Mouse (Mus musculus) liver, embryonic 16.5 days (tissue): ENCODE data around the gene Enpp1. TPM values are rescaled to one million over a fixed set of nuclear protein-coding genes. Genes with fewer than 3 reads are reported as not detected.
A peak's percentile ranks its signal among the peaks of the same experiment; 100 is the strongest.

Experiments
- ATAC-seq: fragments of 200-750 bp; cut with Nextera tagmentation; 2 replicates; pipeline ENCODE4 v1.8.0; 2017; ENCODE audit warnings: low read depth, mild to moderate bottlenecking, moderate number of reproducible peaks, moderate library complexity
- H3K27ac ChIP-seq: fragments of 300-500 bp; sonication (generic); 2 replicates; pipeline ENCODE4 v1.5.1; 2014; ENCODE audit warnings: mild to moderate bottlenecking, low read length
- H3K27me3 ChIP-seq: fragments of 300-500 bp; sonication (generic); 2 replicates; pipeline ENCODE4 v1.6.1; 2014; ENCODE audit warnings: low read depth, low read length, mixed read lengths; ENCODE audit not compliant: control insufficient read depth, insufficient read depth
- H3K36me3 ChIP-seq: fragments of 300-500 bp; sonication (generic); 2 replicates; pipeline ENCODE4 v1.6.1; 2014; ENCODE audit warnings: mild to moderate bottlenecking; ENCODE audit not compliant: control insufficient read depth, insufficient read depth
- H3K4me1 ChIP-seq: fragments of 300-500 bp; sonication (generic); 2 replicates; pipeline ENCODE4 v1.6.1; 2014; ENCODE audit warnings: low read depth, low read length, mixed read lengths; ENCODE audit not compliant: control insufficient read depth
- H3K4me2 ChIP-seq: fragments of 300-500 bp; sonication (generic); 2 replicates; pipeline ENCODE4 v1.6.1; 2014; ENCODE audit warnings: low read depth, low read length, mixed read lengths
- H3K4me3 ChIP-seq: fragments of 300-500 bp; sonication (generic); 2 replicates; pipeline ENCODE4 v1.5.1; 2014; ENCODE audit warnings: low read depth, mild to moderate bottlenecking, low read length
- H3K9ac ChIP-seq: fragments of 300-500 bp; sonication (generic); 2 replicates; pipeline ENCODE4 v1.6.1; 2014; ENCODE audit warnings: low read depth, low read length
- H3K9me3 ChIP-seq: fragments of 300-500 bp; sonication (generic); replicated peaks from 2 replicates; pipeline ENCODE4 v1.6.1; 2016; ENCODE audit warnings: low read length; ENCODE audit not compliant: control insufficient read depth
- WGBS: fragments of 180-500 bp; shearing (Covaris S2); extraction: QIAGEN DNeasy Blood & Tissue Kit; methylation state at CpG from one replicate; pipeline ENCODE4 v1.1.7; 2014; ENCODE audit not compliant: insufficient replicate concordance; 5-methylcytosine and 5-hydroxymethylcytosine counted together
- polyA plus RNA-seq: library from polyadenylated mRNA; unstranded; fragments of >200 nt; fragmentation: Nextera tagmentation; extraction: Ambion mirVana; gene quantifications from 2 replicates; pipeline ENCODE4 v1.2.1, GENCODE M21; 2015

The Enpp1 gene
- 3.0 and 3.4 TPM in 2 replicates for polyA plus RNA-seq

DNA sequence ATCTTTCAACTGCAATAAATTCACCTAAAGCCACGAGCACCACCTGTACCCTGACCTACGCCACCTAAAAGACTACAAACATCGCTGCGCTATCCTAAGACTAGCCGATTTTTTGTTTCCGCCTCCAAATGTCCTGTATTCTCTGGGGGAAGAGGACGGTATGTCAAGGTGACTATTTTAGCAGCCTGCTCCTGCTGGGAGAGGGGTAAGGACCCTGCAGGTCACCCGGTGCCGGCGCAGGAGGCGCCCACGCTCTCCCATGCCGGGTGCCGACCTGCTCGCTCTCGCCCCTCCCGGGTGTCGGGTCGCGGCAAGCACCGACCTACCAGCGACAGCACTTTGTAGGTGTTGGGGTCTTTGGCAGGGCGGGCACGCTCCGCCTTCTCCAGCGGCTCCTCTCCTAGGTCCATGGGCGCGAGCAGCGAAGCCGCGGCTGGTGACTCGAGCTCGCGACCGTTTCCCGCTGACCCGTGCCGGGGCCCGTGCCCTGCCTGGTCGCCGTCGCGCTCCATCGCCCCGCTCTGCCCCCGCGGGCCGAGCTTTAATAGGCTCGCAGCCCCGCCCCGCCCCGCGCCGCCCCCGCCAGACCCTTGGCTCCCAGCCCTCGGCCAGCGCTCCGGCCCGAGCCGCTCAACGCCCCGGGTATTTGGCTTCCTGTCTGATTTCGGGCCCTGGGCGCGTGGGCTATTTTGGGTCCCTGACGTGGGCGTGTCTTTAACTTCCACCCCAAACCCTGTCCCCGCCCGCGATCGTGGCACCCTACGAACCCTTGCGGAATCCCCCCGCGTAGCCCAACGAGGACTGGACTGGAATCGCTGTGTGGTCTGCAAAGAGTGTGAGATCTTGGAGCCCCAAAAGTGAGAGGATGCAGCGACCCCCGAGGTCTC is at the start of gene Enpp1:
Gene Enpp1 (minus strand): TSS at position 680 of the 887 bp plus-strand sequence.
- H3K36me3 ChIP-seq: no peaks in the 10 kb centered on the region
- WGBS: under 1% methylated on average over 68 of the region's 79 CpGs
- H3K27ac ChIP-seq: peak within 1 kb of the TSS; percentile 16; the same call in 1 of the 2 replicates
- H3K9ac ChIP-seq: peak within 1 kb of the TSS; percentile 57
- H3K4me1 ChIP-seq: peaks cover 5% of the 10 kb centered on the region
- H3K27me3 ChIP-seq: no peaks in the 10 kb centered on the region; the same call in 1 of the 2 replicates
- H3K9me3 ChIP-seq: no peaks in the 10 kb centered on the region
- ATAC-seq: peak; percentile 93
- peak within 1 kb of the TSS; percentile 72 for H3K4me2 ChIP-seq
- peak within 1 kb of the TSS; percentile 69 for H3K4me3 ChIP-seq

GRCm38 (mm10) chr10:24758326-24758915 is 46.5 kb upstream of the Enpp1 start:
- Histone ChIP-seq H3K9me3 (no peaks in the 10 kb centered on the region), H3K27ac (no peak overlapping the region), H3K4me3 (no peak overlapping the region), H3K36me3 (no peaks in the 10 kb centered on the region), H3K9ac (no peak overlapping the region), H3K27me3 (no peaks in the 10 kb centered on the region), H3K4me2 (no peak overlapping the region), H3K4me1 (peaks cover 7% of the 10 kb centered on the region)
- 28% methylated on average over 8 of the region's 8 CpGs for WGBS
- ATAC-seq: peak; percentile 80

GRCm38 (mm10) chr10:24754874-24755540 is 43.0 kb upstream of the Enpp1 start:
- Histone ChIP-seq H3K36me3 (no peaks in the 10 kb centered on the region), H3K4me2 (0 out of 2 replicates have a peak overlapping the region, but pooled peaks have one; percentile 45), H3K4me1 (peaks cover 7% of the 10 kb centered on the region), H3K27ac (no peak overlapping the region), H3K27me3 (no peaks in the 10 kb centered on the region), H3K9ac (no peak overlapping the region), H3K4me3 (no peak overlapping the region), H3K9me3 (no peaks in the 10 kb centered on the region)
- 63% methylated on average over 9 of the region's 9 CpGs for WGBS
- ATAC-seq: no peak

DNA sequence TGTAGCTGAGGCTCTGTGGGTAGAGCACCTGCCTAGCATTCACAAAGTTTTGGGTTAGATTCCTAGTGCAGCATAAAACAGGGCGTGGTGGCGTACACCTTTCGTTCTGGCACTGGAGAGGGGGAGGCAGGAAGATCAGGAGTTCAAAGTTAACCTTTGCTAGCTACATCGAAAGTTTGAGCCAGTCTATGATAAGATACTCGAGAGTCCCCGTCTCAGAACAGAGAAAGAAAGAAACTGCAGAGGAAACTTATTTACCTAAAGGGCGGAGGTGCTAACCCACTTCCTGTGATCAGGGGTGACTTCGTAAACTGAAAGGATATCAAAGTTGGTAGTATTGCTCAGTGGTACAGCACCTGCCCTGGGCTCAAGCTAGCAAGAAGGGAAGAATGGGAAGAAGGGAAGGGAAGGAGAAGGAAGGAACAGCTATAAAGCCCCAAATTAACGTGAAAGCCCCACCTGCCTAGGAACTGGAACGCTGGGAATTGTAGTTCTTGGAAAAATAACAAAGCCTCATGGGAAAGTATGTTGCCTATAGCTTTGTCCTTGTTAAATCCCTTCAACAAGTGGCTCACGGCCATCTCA is 42.4 kb upstream of the Enpp1 start:
- Histone ChIP-seq H3K4me2 (peak overlapping the region; percentile 45), H3K4me3 (peak overlapping the region; percentile 43), H3K36me3 (no peaks in the 10 kb centered on the region), H3K27ac (no peak overlapping the region), H3K9me3 (no peaks in the 10 kb centered on the region), H3K9ac (no peak overlapping the region), H3K4me1 (peaks cover 7% of the 10 kb centered on the region), H3K27me3 (no peaks in the 10 kb centered on the region)
- 29% methylated on average over 11 of the region's 11 CpGs for WGBS
- ATAC-seq: no peak

- Histone ChIP-seq H3K27ac (no peak overlapping the region), H3K4me3 (peak overlapping the region; percentile 43), H3K36me3 (no peaks in the 10 kb centered on the region), H3K9ac (no peak overlapping the region), H3K9me3 (no peaks in the 10 kb centered on the region), H3K4me1 (peaks cover 7% of the 10 kb centered on the region), H3K27me3 (no peaks in the 10 kb centered on the region), H3K4me2 (peak overlapping the region; percentile 45)
- 47% methylated on average over 16 of the region's 16 CpGs for WGBS
- no peak for ATAC-seq
These were observed 41.7 kb upstream of the Enpp1 start for GRCm38 (mm10) chr10:24753536-24754250.

GRCm38 (mm10) chr10:24742950-24743487 is 31.1 kb upstream of the Enpp1 start:
- H3K27me3 ChIP-seq: no peaks in the 10 kb centered on the region
- no peak overlapping the region for H3K9ac ChIP-seq
- no peaks in the 10 kb centered on the region for H3K9me3 ChIP-seq
- H3K36me3 ChIP-seq: no peaks in the 10 kb centered on the region
- H3K4me2 ChIP-seq: no peak overlapping the region
- no peaks in the 10 kb centered on the region for H3K4me1 ChIP-seq
- WGBS: 59% methylated on average over 12 of the region's 13 CpGs
- ATAC-seq: no peak
- H3K27ac ChIP-seq: no peak overlapping the region
- no peak overlapping the region for H3K4me3 ChIP-seq

DNA sequence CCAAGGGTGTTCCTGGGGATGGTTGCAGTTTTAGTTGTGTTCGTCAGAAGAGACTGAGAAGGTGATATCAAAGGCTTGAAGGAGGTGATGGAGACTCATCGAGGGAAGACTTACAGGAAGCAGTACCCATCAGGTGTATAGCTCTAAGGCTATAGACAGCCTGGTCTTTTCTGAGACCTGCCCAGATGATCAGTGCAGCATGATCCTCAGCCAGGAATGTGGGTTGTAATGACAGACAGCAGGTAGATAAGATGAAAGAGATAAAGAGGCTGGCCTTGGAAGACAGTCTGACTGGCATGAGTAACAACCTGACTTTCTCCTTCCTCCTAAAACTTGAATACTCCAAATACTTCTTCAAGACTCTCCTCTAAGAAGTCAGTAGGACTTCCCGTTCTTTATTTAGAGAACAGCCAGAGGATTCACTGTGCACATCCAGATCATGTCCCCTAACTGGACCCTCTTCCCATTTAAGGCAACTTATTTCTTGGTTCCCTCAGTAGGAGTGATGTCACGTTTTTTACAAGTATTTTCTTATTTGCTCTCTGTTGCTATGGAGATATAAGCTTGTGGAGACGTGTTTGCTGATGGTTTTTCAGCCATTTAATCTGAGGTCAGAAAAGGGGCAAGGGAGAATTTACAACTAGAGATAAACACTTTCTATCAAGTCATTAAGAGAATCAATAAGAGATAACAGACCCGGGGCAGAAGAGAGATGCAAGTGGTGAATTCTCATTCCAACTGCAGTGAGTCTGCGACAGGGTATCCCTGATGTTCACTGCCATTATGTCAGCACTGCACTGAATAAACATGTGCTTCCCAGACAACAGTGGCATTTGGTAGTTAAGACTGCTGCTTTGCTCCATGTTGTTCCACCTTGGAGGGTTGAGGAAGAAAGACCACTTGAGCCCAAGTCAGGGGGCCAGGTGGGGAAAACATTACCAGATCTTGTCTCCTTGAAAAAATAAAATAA is 29.6 kb upstream of the Enpp1 start:
- Histone ChIP-seq H3K27ac (no peak overlapping the region), H3K9ac (no peak overlapping the region), H3K4me3 (no peak overlapping the region), H3K27me3 (no peaks in the 10 kb centered on the region), H3K9me3 (no peaks in the 10 kb centered on the region), H3K4me2 (no peak overlapping the region), H3K36me3 (no peaks in the 10 kb centered on the region), H3K4me1 (no peaks in the 10 kb centered on the region)
- WGBS: 47% methylated on average over 7 of the region's 7 CpGs
- no peak for ATAC-seq
